Mouse (Mus musculus) C2C12 (cell line): ENCODE data around the gene Lbx2. TPM values are rescaled to one million over a fixed set of nuclear protein-coding genes. Genes with fewer than 3 reads are reported as not detected.
A peak's percentile ranks its signal among the peaks of the same experiment; 100 is the strongest.

Source experiments
- H3K27me3 ChIP-seq: one replicate; pipeline ENCODE4 v1.6.1; 2011; ENCODE audit not compliant: control insufficient read depth, insufficient read depth, insufficient read length
- H3K36me3 ChIP-seq: one replicate; pipeline ENCODE4 v1.6.1; 2011; ENCODE audit not compliant: control insufficient read depth, insufficient read depth
- H3K4me3 ChIP-seq: one replicate; pipeline ENCODE4 v1.5.1; 2011; ENCODE audit warnings: mild to moderate bottlenecking, control low read depth; ENCODE audit not compliant: poor library complexity, insufficient read depth, severe bottlenecking
- H3K79me2 ChIP-seq: one replicate; pipeline ENCODE4 v1.6.1; 2011; ENCODE audit not compliant: control insufficient read depth, insufficient read depth
- H3K79me3 ChIP-seq: one replicate; pipeline ENCODE4 v1.6.1; 2011; ENCODE audit warnings: low read depth, control low read depth
- H3ac ChIP-seq: one replicate; pipeline ENCODE3; 2011; ENCODE audit warnings: low read depth; ENCODE audit not compliant: control insufficient read depth, insufficient read length
- CEBPB ChIP-seq: IDR thresholded peaks from one replicate; pipeline ENCODE4 v1.6.1; 2011; ENCODE audit warnings: low read depth, mild to moderate bottlenecking, control low read depth, moderate library complexity
- CTCF ChIP-seq: IDR thresholded peaks from one replicate; pipeline ENCODE4 v1.5.1; 2011; ENCODE audit not compliant: control insufficient read depth, insufficient read depth, insufficient read length
- FOSL1 ChIP-seq: IDR thresholded peaks from one replicate; pipeline ENCODE4 v1.8.0; 2011; ENCODE audit warnings: mild to moderate bottlenecking, low read length; ENCODE audit not compliant: poor library complexity, insufficient read depth, severe bottlenecking
- MAX ChIP-seq: IDR thresholded peaks from one replicate; pipeline ENCODE4 v1.6.1; 2011; ENCODE audit warnings: mild to moderate bottlenecking, control low read depth
- MYOD1 ChIP-seq: IDR thresholded peaks from one replicate; pipeline ENCODE4 v1.6.1; 2011; ENCODE audit warnings: low read depth; ENCODE audit not compliant: control insufficient read depth, insufficient read length
- MYOG ChIP-seq: IDR thresholded peaks from one replicate; pipeline ENCODE4 v1.6.1; 2011; ENCODE audit not compliant: control insufficient read depth, insufficient read length; ENCODE audit errors: extremely low read depth
- USF1 ChIP-seq: IDR thresholded peaks from one replicate; pipeline ENCODE4 v1.6.1; 2011; ENCODE audit warnings: low read depth, mild to moderate bottlenecking, control low read depth, moderate library complexity
- polyA plus RNA-seq: library from polyadenylated mRNA; unstranded; fragments of >200 nt; fragmentation: generic; extraction: Trizol; gene quantifications from one replicate; pipeline ENCODE4 v1.2.1, GENCODE M21; 2012; ENCODE audit warnings: missing spikeins

Gene Lbx2
- polyA plus RNA-seq, 1 experiment: 0.11 TPM

- Histone ChIP-seq H3ac (no peak overlapping the region), H3K27me3 (no peaks in the 10 kb centered on the region), H3K36me3 (peaks cover 14% of the 10 kb centered on the region), H3K4me3 (no peak overlapping the region), H3K79me3 (peaks cover 6% of the 10 kb centered on the region), H3K79me2 (peaks cover 50% of the 10 kb centered on the region)
- no peak for TF ChIP-seq FOSL1
- no peak for TF ChIP-seq MYOG
- TF ChIP-seq MAX: no peak
- TF ChIP-seq USF1: no peak
- TF ChIP-seq CEBPB: no peak
- no peak for TF ChIP-seq MYOD1
- no peak for TF ChIP-seq CTCF
These were observed 36.8 kb downstream of the Lbx2 start for GRCm38 (mm10) chr6:83122961-83123360.

DNA sequence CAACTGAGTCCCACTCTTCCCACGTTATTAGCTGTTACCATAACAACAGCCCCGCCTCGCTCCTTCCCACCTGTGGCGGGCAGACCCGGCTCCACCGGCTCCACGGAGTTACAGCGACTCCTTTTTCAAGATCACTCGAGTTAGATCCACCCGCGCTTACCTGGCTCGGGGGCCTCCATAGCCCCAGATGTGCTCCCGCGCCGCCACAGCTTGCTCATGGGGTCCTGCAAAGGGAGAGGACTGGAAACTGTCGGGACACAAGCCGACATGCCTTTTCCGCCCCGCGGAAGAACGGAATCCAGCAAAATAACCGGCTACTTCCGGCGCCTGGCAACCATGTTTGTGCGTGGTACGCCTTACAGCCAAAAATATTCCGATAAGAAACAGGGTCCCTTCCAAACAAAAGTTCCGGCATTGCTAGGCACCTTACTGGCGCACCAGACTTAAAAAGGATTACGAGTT lies 38.7 kb downstream of the Lbx2 start:
- peaks cover 38% of the 10 kb centered on the region for H3K79me2 ChIP-seq
- H3K27me3 ChIP-seq: no peaks in the 10 kb centered on the region
- no peaks in the 10 kb centered on the region for H3K36me3 ChIP-seq
- H3ac ChIP-seq: peak overlapping the region; percentile 87
- peaks cover 6% of the 10 kb centered on the region for H3K79me3 ChIP-seq
- H3K4me3 ChIP-seq: peak overlapping the region; percentile 75
- TF ChIP-seq CEBPB (no peak), USF1 (no peak), MYOG (no peak), FOSL1 (no peak), MYOD1 (no peak), CTCF (no peak), MAX (peak; percentile 72)

- Histone ChIP-seq H3K4me3 (peak within 1 kb of the TSS; percentile 75), H3K79me2 (peaks cover 33% of the 10 kb centered on the region), H3K79me3 (peaks cover 6% of the 10 kb centered on the region), H3K36me3 (no peaks in the 10 kb centered on the region), H3K27me3 (no peaks in the 10 kb centered on the region), H3ac (peak within 1 kb of the TSS; percentile 87)
- TF ChIP-seq FOSL1 (no peak), MAX (no peak), MYOG (no peak), CTCF (no peak), CEBPB (no peak)
These were observed 39.2 kb downstream of the Lbx2 start, which contains the start of gene Ino80b for GRCm38 (mm10) chr6:83125331-83125730. Gene Ino80b, minus strand, starts transcription at chr6:83125431.

GRCm38 (mm10) chr6:83127419-83127818 lies 41.3 kb downstream of the Lbx2 start:
- TF ChIP-seq MAX: no peak
- Histone ChIP-seq H3K27me3 (no peaks in the 10 kb centered on the region), H3K79me3 (peaks cover 3% of the 10 kb centered on the region), H3K4me3 (no peak overlapping the region), H3ac (no peak overlapping the region), H3K36me3 (no peaks in the 10 kb centered on the region), H3K79me2 (peaks cover 23% of the 10 kb centered on the region)

GRCm38 (mm10) chr6:83131469-83132034 lies 45.4 kb downstream of the Lbx2 start:
- Histone ChIP-seq H3K36me3 (no peaks in the 10 kb centered on the region), H3ac (no peak overlapping the region), H3K79me2 (peaks cover 15% of the 10 kb centered on the region), H3K79me3 (peaks cover 7% of the 10 kb centered on the region), H3K27me3 (no peaks in the 10 kb centered on the region), H3K4me3 (no peak overlapping the region)
- TF ChIP-seq MAX (no peak), CEBPB (no peak), FOSL1 (no peak), MYOG (no peak), MYOD1 (no peak), USF1 (no peak), CTCF (no peak)

GRCm38 (mm10) chr6:83132176-83132919 lies 46.2 kb downstream of the Lbx2 start:
- Histone ChIP-seq H3K79me2 (peaks cover 23% of the 10 kb centered on the region), H3K79me3 (peaks cover 10% of the 10 kb centered on the region), H3K4me3 (no peak overlapping the region), H3K27me3 (no peaks in the 10 kb centered on the region), H3K36me3 (no peaks in the 10 kb centered on the region), H3ac (no peak overlapping the region)
- TF ChIP-seq CTCF (no peak), USF1 (peak; percentile 71)
